Mouse (Mus musculus) testis, postnatal 10 days (tissue): ENCODE data around the gene Xiap.

Source experiments
- DNase-seq: peaks from one replicate; pipeline ENCODE4 v3.0.0; 2021; ENCODE audit warnings: low spot score

Xiap gene

GRCm38 (mm10) chrX:42087731-42088130 lies 28.3 kb downstream of the Xiap start:
- no peak for DNase-seq

GRCm38 (mm10) chrX:42088136-42088535 lies 28.7 kb downstream of the Xiap start:
- no peak for DNase-seq

GRCm38 (mm10) chrX:42107137-42107536 lies 47.7 kb downstream of the Xiap start:
- DNase-seq: no peak

GRCm38 (mm10) chrX:42110585-42110984 lies 51.1 kb downstream of the Xiap start:
- DNase-seq: no peak

- no peak for DNase-seq
Observed at GRCm38 (mm10) chrX:42119442-42120048, 60.1 kb downstream of the Xiap start.

GRCm38 (mm10) chrX:42124963-42125697 lies 65.7 kb downstream of the Xiap start:
- DNase-seq: no peak

- DNase-seq: no peak
Observed at GRCm38 (mm10) chrX:42139882-42140281, 80.4 kb downstream of the Xiap start.

- DNase-seq: no peak
Observed at GRCm38 (mm10) chrX:42142620-42143019, 83.1 kb downstream of the Xiap start.

- DNase-seq: no peak
Observed at GRCm38 (mm10) chrX:42143991-42144390, 84.5 kb downstream of the Xiap start.

- peak; percentile 40 for DNase-seq
Observed at GRCm38 (mm10) chrX:42148016-42148451, 88.6 kb downstream of the Xiap start.

GRCm38 (mm10) chrX:42148788-42149556 lies 89.5 kb downstream of the Xiap start, which contains the start of gene Stag2:
Gene Stag2 (plus strand): TSS chrX:42149317.
- peak; percentile 89 for DNase-seq

- DNase-seq: peak; percentile 73
Observed at GRCm38 (mm10) chrX:42149557-42150345, 90.3 kb downstream of the Xiap start.

- DNase-seq: peak; percentile 84
Observed at GRCm38 (mm10) chrX:42150346-42151023, 91.0 kb downstream of the Xiap start.

GRCm38 (mm10) chrX:42151024-42151754 lies 91.7 kb downstream of the Xiap start:
- peak; percentile 35 for DNase-seq

GRCm38 (mm10) chrX:42151903-42152369 lies 92.5 kb downstream of the Xiap start:
- peak; percentile 77 for DNase-seq

- no peak for DNase-seq
Observed at GRCm38 (mm10) chrX:42153056-42153455, 93.6 kb downstream of the Xiap start.
